Mouse (Mus musculus): ENCODE results near the gene Clock.

DNA sequence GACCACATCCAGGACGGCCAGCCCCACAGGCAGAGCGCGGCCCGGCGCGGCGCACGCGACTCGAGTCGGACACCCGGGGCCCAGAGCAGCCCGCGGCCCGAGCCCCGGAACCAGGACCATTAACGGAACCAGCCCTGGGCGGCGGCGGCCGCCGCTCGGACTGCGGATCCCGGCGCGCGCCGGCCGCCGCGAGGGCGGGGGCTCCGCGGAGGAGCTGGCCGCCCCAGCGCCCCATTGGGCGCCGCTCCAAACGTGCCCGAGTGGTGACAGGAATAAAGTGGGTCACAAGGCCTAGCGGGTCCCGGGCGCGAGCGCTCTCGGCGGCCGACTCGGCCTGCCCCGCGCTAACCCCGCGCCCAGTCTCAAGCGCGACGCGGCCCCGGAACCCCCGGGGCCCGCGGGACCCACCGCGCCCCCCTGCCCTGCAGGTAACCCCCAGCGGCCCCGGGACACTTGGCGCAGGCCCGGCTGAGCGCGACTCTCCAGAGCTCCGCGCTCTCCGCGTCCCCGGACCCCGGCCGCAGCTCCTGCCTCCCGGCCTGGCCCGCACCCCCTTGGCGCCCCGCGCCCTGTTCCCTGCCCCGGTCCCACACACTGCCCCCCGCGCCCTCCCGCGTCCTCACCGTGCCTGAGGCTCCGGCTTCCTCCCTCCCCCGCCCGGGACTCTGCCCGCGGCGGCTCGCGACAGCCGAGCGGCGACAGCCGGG is 694 bp downstream of the Clock start:
- TF ChIP-seq CTCF (IDR thresholded peaks at IDR 0.05; ENCODE audit: low read depth, low read length) (no peak), POLR2A (IDR thresholded peaks at IDR 0.05; ENCODE audit: borderline replicate concordance, low read depth, low read length) (peak; percentile 37; the same call in 1 of the 2 replicates)

Measured in bone marrow macrophage, adult 2 months (primary cell).